Mouse (Mus musculus) kidney, postnatal 0 days (tissue): ENCODE data around the gene Bbx. TPM values are rescaled to one million over a fixed set of nuclear protein-coding genes. Genes with fewer than 3 reads are reported as not detected.

Experiments
- ATAC-seq: fragments of 200-750 bp; cut with Nextera tagmentation; replicated peaks from 2 replicates; pipeline ENCODE4 v1.8.0; 2017; ENCODE audit warnings: low read depth, moderate number of reproducible peaks, moderate TSS enrichment, moderate library complexity; ENCODE audit not compliant: low FRiP score
- DNase-seq: peaks from one replicate; pipeline ENCODE4 v3.0.0-alpha.2; 2016; ENCODE audit warnings: low spot score
- H3K27ac ChIP-seq: fragments of 300-500 bp; sonication (generic); 2 replicates; pipeline ENCODE4 v1.5.1; 2014; ENCODE audit warnings: mild to moderate bottlenecking
- H3K27me3 ChIP-seq: fragments of 300-500 bp; sonication (generic); 2 replicates; pipeline ENCODE4 v1.6.1; 2014; ENCODE audit warnings: low read length, mixed read lengths; ENCODE audit not compliant: insufficient read depth
- H3K36me3 ChIP-seq: fragments of 300-500 bp; sonication (generic); 2 replicates; pipeline ENCODE4 v1.6.1; 2014; ENCODE audit warnings: low read length, mixed read lengths; ENCODE audit not compliant: insufficient read depth
- H3K4me1 ChIP-seq: fragments of 300-500 bp; sonication (generic); replicated peaks from 2 replicates; pipeline ENCODE4 v1.6.1; 2014; ENCODE audit warnings: antibody characterized with exemption, low read length, mixed read lengths; ENCODE audit not compliant: insufficient read depth
- H3K4me2 ChIP-seq: fragments of 300-500 bp; sonication (generic); 2 replicates; pipeline ENCODE4 v1.6.1; 2014; ENCODE audit warnings: mild to moderate bottlenecking, low read length, moderate library complexity, mixed read lengths
- H3K4me3 ChIP-seq: fragments of 300-500 bp; sonication (generic); replicated peaks from 2 replicates; pipeline ENCODE4 v1.5.1; 2014; ENCODE audit warnings: low read depth, low read length
- H3K9ac ChIP-seq: fragments of 300-500 bp; sonication (generic); 2 replicates; pipeline ENCODE4 v1.6.1; 2014; ENCODE audit warnings: low read depth, low read length
- H3K9me3 ChIP-seq: fragments of 300-500 bp; sonication (generic); replicated peaks from 2 replicates; pipeline ENCODE4 v1.6.1; 2016; ENCODE audit warnings: low read length, inconsistent platforms, mixed read lengths
- CTCF ChIP-seq: IDR thresholded peaks from 2 replicates; pipeline ENCODE4 v1.5.1; 2016; ENCODE audit warnings: antibody characterized with exemption, low read depth, mild to moderate bottlenecking, moderate library complexity
- WGBS: fragments of 180-500 bp; shearing (Covaris S2); extraction: QIAGEN DNeasy Blood & Tissue Kit; methylation state at CpG from one replicate; pipeline ENCODE4 v1.1.7; 2014; 5-methylcytosine and 5-hydroxymethylcytosine counted together
- polyA plus RNA-seq: library from polyadenylated mRNA; unstranded; fragments of >200 nt; fragmentation: Nextera tagmentation; extraction: Ambion mirVana; gene quantifications from 2 replicates; pipeline ENCODE4 v1.2.1, GENCODE M21; 2015

Bbx gene
- polyA plus RNA-seq, 1 experiment from 2014 or later, result 25.5 TPM

- DNase-seq (no peak), ATAC-seq (no peak)
- no peak overlapping the region for H3K4me2 ChIP-seq
- no peak overlapping the region for H3K4me3 ChIP-seq
- H3K9me3 ChIP-seq, result no peaks in the 10 kb centered on the region
- WGBS, result 86% methylated on average over 10 of the region's 10 CpGs
- no peak overlapping the region for H3K9ac ChIP-seq
- no peaks in the 10 kb centered on the region for H3K36me3 ChIP-seq
- no peaks in the 10 kb centered on the region for H3K27me3 ChIP-seq
- H3K27ac ChIP-seq, result no peak overlapping the region
- TF ChIP-seq CTCF, result no peak
- H3K4me1 ChIP-seq, result 0 out of 2 replicates have a peak, but pooled peaks cover 4% of the 10 kb centered on the region
Observed at GRCm38 (mm10) chr16:50182561-50182960, 249.6 kb downstream of the Bbx start.

GRCm38 (mm10) chr16:50172760-50173159 lies 259.4 kb downstream of the Bbx start:
- H3K4me1 ChIP-seq, result no peaks in the 10 kb centered on the region
- H3K27ac ChIP-seq, result no peak overlapping the region
- H3K4me2 ChIP-seq, result no peak overlapping the region
- no peak overlapping the region for H3K9ac ChIP-seq
- no peaks in the 10 kb centered on the region for H3K9me3 ChIP-seq
- H3K4me3 ChIP-seq, result no peak overlapping the region
- no peaks in the 10 kb centered on the region for H3K27me3 ChIP-seq
- TF ChIP-seq CTCF, result no peak
- no peaks in the 10 kb centered on the region for H3K36me3 ChIP-seq
- WGBS, result 73% methylated on average over 7 of the region's 7 CpGs
- DNase-seq (no peak), ATAC-seq (no peak)

GRCm38 (mm10) chr16:50170812-50171211 lies 261.4 kb downstream of the Bbx start:
- no peak overlapping the region for H3K27ac ChIP-seq
- no peak for TF ChIP-seq CTCF
- ATAC-seq, result no peak
- H3K9ac ChIP-seq, result no peak overlapping the region
- H3K36me3 ChIP-seq, result no peaks in the 10 kb centered on the region
- no peak overlapping the region for H3K4me3 ChIP-seq
- no peaks in the 10 kb centered on the region for H3K27me3 ChIP-seq
- WGBS, result 92% methylated on average over 5 of the region's 5 CpGs
- no peak overlapping the region for H3K4me2 ChIP-seq
- DNase-seq, result no peak
- no peaks in the 10 kb centered on the region for H3K4me1 ChIP-seq
- no peaks in the 10 kb centered on the region for H3K9me3 ChIP-seq

- TF ChIP-seq CTCF, result no peak
- WGBS, result 75% methylated on average over 10 of the region's 10 CpGs
Observed at GRCm38 (mm10) chr16:50167983-50168299, 264.2 kb downstream of the Bbx start.

GRCm38 (mm10) chr16:50167231-50167982 lies 264.8 kb downstream of the Bbx start:
- Histone ChIP-seq H3K27ac (no peak overlapping the region), H3K4me3 (no peak overlapping the region), H3K9me3 (no peaks in the 10 kb centered on the region), H3K4me2 (no peak overlapping the region), H3K36me3 (no peaks in the 10 kb centered on the region), H3K27me3 (no peaks in the 10 kb centered on the region), H3K9ac (no peak overlapping the region), H3K4me1 (no peaks in the 10 kb centered on the region)
- no peak for TF ChIP-seq CTCF
- ATAC-seq, result no peak
- WGBS, result 80% methylated on average over 16 of the region's 16 CpGs
- no peak for DNase-seq

More at GRCm38 (mm10) chr16:50167983-50168299, 264.2 kb downstream of the Bbx start:
- Histone ChIP-seq H3K27me3 (no peaks in the 10 kb centered on the region), H3K4me2 (no peak overlapping the region), H3K4me1 (no peaks in the 10 kb centered on the region), H3K4me3 (no peak overlapping the region), H3K9ac (no peak overlapping the region), H3K27ac (no peak overlapping the region), H3K9me3 (no peaks in the 10 kb centered on the region), H3K36me3 (no peaks in the 10 kb centered on the region)
- no peak for DNase-seq
- ATAC-seq, result no peak

- Histone ChIP-seq H3K9ac (no peak overlapping the region), H3K4me2 (no peak overlapping the region), H3K27ac (no peak overlapping the region), H3K4me3 (no peak overlapping the region), H3K36me3 (no peaks in the 10 kb centered on the region), H3K9me3 (no peaks in the 10 kb centered on the region), H3K4me1 (no peaks in the 10 kb centered on the region), H3K27me3 (no peaks in the 10 kb centered on the region)
- no peak for DNase-seq
- ATAC-seq, result no peak
- WGBS, result 94% methylated on average over 11 of the region's 11 CpGs
- TF ChIP-seq CTCF, result no peak
Observed at GRCm38 (mm10) chr16:50160418-50161271, 271.5 kb downstream of the Bbx start.
